Mouse (Mus musculus): ENCODE measurements at regions not wholly inside any gene's neighbourhood (a gene's known extent, or its start where the extent isn't known, plus 50 kb on each side); places are given as distances from the start of the nearest gene placed in this dataset.

DNA sequence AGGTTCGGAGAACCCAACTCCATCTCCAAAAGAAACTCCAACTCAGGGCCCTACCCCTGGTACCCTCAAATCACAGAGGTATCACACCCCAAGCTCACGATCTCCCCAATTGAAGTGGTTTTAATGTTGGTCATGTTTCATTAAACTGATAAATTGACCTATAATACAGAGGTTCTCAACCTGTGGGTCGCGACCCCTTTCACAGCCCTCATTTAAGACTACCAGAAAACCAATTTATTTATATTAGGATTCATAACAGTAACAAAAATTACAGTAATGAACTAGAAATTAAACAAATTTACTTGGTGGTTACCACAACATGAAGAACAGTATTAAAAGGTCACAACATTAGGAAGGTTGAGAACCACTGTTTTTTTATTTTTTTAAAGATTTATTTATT is 67.4 kb upstream of the Rad23b start:
- Histone ChIP-seq H3K9me3 (ENCODE audit: control insufficient read depth, low read length) (no peaks in the 10 kb centered on the region), H3K27me3 (replicated peaks; ENCODE audit: control insufficient read depth, insufficient read depth, low read length) (no peaks in the 10 kb centered on the region), H3K36me3 (ENCODE audit: control insufficient read depth, insufficient read depth, low read length) (no peaks in the 10 kb centered on the region), H3K4me3 (ENCODE audit: low read length) (no peak overlapping the region), H3K9ac (ENCODE audit: low read depth, low read length) (no peak overlapping the region), H3K27ac (ENCODE audit: low read depth, low read length) (no peak overlapping the region), H3K4me1 (ENCODE audit: control insufficient read depth, insufficient read depth, low read depth, low read length) (no peaks in the 10 kb centered on the region), H3K4me2 (ENCODE audit: low read length) (no peak overlapping the region)
- WGBS, result 92% methylated on average over 4 of the region's 4 CpGs
- no peak for ATAC-seq

GRCm38 (mm10) chr4:55284722-55285225 is 65.1 kb upstream of the Rad23b start:
- Histone ChIP-seq H3K4me1 (ENCODE audit: control insufficient read depth, insufficient read depth, low read depth, low read length) (no peaks in the 10 kb centered on the region), H3K36me3 (ENCODE audit: control insufficient read depth, insufficient read depth, low read length) (no peaks in the 10 kb centered on the region), H3K27ac (ENCODE audit: low read depth, low read length) (no peak overlapping the region), H3K4me3 (ENCODE audit: low read length) (no peak overlapping the region), H3K27me3 (replicated peaks; ENCODE audit: control insufficient read depth, insufficient read depth, low read length) (no peaks in the 10 kb centered on the region), H3K9me3 (ENCODE audit: control insufficient read depth, low read length) (no peaks in the 10 kb centered on the region), H3K9ac (ENCODE audit: low read depth, low read length) (no peak overlapping the region), H3K4me2 (ENCODE audit: low read length) (no peak overlapping the region)
- WGBS, result 69% methylated on average over 3 of the region's 3 CpGs
- no peak for ATAC-seq

GRCm38 (mm10) chr4:55285641-55286040 is 64.2 kb upstream of the Rad23b start:
- Histone ChIP-seq H3K4me2 (ENCODE audit: low read length) (no peak overlapping the region), H3K9me3 (ENCODE audit: control insufficient read depth, low read length) (no peaks in the 10 kb centered on the region), H3K36me3 (ENCODE audit: control insufficient read depth, insufficient read depth, low read length) (no peaks in the 10 kb centered on the region), H3K4me3 (ENCODE audit: low read length) (no peak overlapping the region), H3K9ac (ENCODE audit: low read depth, low read length) (no peak overlapping the region), H3K4me1 (ENCODE audit: control insufficient read depth, insufficient read depth, low read depth, low read length) (no peaks in the 10 kb centered on the region), H3K27ac (ENCODE audit: low read depth, low read length) (no peak overlapping the region), H3K27me3 (replicated peaks; ENCODE audit: control insufficient read depth, insufficient read depth, low read length) (no peaks in the 10 kb centered on the region)
- ATAC-seq, result no peak
- WGBS, result 31% methylated on average over 5 of the region's 5 CpGs

DNA sequence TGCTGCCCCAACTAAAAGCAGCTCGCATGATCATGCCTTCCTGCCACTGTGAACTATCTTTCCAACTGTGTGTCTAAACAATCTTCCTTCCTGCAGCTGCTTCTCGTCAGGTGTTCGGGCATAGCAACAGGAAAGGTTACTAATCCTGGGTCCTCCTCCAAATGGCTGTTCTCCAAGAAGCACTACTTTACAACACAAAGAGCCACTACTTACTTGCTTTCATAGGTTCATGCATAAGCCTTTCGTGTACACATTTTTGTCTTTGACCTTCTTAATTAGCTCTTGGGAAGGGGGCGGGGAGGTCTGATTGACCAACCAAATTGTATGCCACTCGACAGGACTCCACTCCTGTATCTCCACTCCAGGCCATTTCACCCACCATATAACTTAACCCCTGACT is 61.4 kb upstream of the Rad23b start:
- Histone ChIP-seq H3K4me2 (ENCODE audit: low read length) (no peak overlapping the region), H3K27me3 (replicated peaks; ENCODE audit: control insufficient read depth, insufficient read depth, low read length) (no peaks in the 10 kb centered on the region), H3K9me3 (ENCODE audit: control insufficient read depth, low read length) (no peaks in the 10 kb centered on the region), H3K4me3 (ENCODE audit: low read length) (no peak overlapping the region), H3K27ac (ENCODE audit: low read depth, low read length) (no peak overlapping the region), H3K4me1 (ENCODE audit: control insufficient read depth, insufficient read depth, low read depth, low read length) (peaks cover 4% of the 10 kb centered on the region), H3K36me3 (ENCODE audit: control insufficient read depth, insufficient read depth, low read length) (no peaks in the 10 kb centered on the region), H3K9ac (ENCODE audit: low read depth, low read length) (no peak overlapping the region)
- WGBS, result 77% methylated on average over 6 of the region's 6 CpGs
- ATAC-seq, result no peak

- no peak overlapping the region for H3K9ac ChIP-seq (ENCODE audit: low read depth, low read length)
- no peak overlapping the region for H3K4me2 ChIP-seq (ENCODE audit: low read length)
- H3K4me1 ChIP-seq (ENCODE audit: control insufficient read depth, insufficient read depth, low read depth, low read length), result peaks cover 9% of the 10 kb centered on the region
- no peaks in the 10 kb centered on the region for H3K27me3 ChIP-seq (replicated peaks; ENCODE audit: control insufficient read depth, insufficient read depth, low read length)
- no peak for ATAC-seq
- H3K36me3 ChIP-seq (ENCODE audit: control insufficient read depth, insufficient read depth, low read length), result no peaks in the 10 kb centered on the region
- WGBS, result 90% methylated on average over 5 of the region's 5 CpGs
- no peak overlapping the region for H3K4me3 ChIP-seq (ENCODE audit: low read length)
- H3K9me3 ChIP-seq (ENCODE audit: control insufficient read depth, low read length), result no peaks in the 10 kb centered on the region
- H3K27ac ChIP-seq (ENCODE audit: low read depth, low read length), result no peak overlapping the region
Observed at GRCm38 (mm10) chr4:55292277-55292676, 57.6 kb upstream of the Rad23b start.

GRCm38 (mm10) chr4:55292701-55293100 is 57.1 kb upstream of the Rad23b start:
- ATAC-seq, result 0 out of 2 replicates have a peak, but pooled peaks have one; percentile 21
- Histone ChIP-seq H3K9me3 (ENCODE audit: control insufficient read depth, low read length) (no peaks in the 10 kb centered on the region), H3K4me3 (ENCODE audit: low read length) (no peak overlapping the region), H3K4me2 (ENCODE audit: low read length) (no peak overlapping the region), H3K36me3 (ENCODE audit: control insufficient read depth, insufficient read depth, low read length) (no peaks in the 10 kb centered on the region), H3K27ac (ENCODE audit: low read depth, low read length) (no peak overlapping the region), H3K9ac (ENCODE audit: low read depth, low read length) (no peak overlapping the region), H3K4me1 (ENCODE audit: control insufficient read depth, insufficient read depth, low read depth, low read length) (peaks cover 9% of the 10 kb centered on the region), H3K27me3 (replicated peaks; ENCODE audit: control insufficient read depth, insufficient read depth, low read length) (no peaks in the 10 kb centered on the region)
- WGBS, result 16% methylated on average over 4 of the region's 4 CpGs

DNA sequence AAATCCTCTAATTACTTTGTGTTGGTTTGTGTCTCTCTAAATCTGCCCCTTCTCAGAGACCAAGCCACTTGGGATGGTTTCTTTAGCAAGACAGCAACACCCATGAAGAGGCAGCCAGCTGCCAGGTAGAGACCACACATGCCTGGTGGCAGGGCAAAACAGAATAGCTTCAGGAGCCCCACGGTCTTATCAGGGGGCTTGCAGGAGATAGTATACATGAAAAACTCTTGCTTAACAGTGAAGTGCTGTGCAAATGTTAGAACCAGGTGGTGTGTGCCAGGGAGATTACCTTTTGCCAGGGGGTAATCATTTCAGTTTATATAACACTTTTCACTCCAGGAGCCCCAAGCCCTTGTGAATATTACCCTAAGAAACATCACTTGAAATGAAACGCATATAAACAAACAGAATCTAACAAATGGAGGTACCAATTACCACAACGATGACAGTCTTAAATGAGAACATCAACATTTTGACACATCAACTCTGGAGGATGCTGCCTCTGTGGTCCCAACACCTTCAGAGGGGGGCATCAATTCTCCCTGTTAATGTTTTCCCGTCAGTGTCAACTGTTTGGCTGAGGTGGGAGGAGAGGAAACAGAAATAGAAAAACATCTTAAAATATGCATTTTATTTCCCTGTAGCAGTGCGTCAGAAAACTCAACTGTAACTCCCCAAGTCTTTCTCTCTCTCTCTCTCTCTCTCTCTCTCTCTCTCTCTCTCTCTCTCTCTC is 56.3 kb upstream of the Rad23b start:
- H3K9ac ChIP-seq (ENCODE audit: low read depth, low read length), result no peak overlapping the region
- no peak for ATAC-seq

GRCm38 (mm10) chr4:55294255-55294687 is 55.6 kb upstream of the Rad23b start:
- Histone ChIP-seq H3K4me1 (ENCODE audit: control insufficient read depth, insufficient read depth, low read depth, low read length) (peaks cover 9% of the 10 kb centered on the region), H3K4me3 (ENCODE audit: low read length) (peak overlapping the region; percentile 34), H3K27ac (ENCODE audit: low read depth, low read length) (peak overlapping the region; percentile 67), H3K4me2 (ENCODE audit: low read length) (peak overlapping the region; percentile 53), H3K36me3 (ENCODE audit: control insufficient read depth, insufficient read depth, low read length) (no peaks in the 10 kb centered on the region), H3K9ac (ENCODE audit: low read depth, low read length) (peak overlapping the region; percentile 65), H3K9me3 (ENCODE audit: control insufficient read depth, low read length) (no peaks in the 10 kb centered on the region), H3K27me3 (replicated peaks; ENCODE audit: control insufficient read depth, insufficient read depth, low read length) (0 out of 2 replicates have a peak, but pooled peaks cover 2% of the 10 kb centered on the region)
- peak; percentile 93 for ATAC-seq
- under 1% methylated on average over 14 of the region's 14 CpGs for WGBS

More for the DNA sequence above, 56.3 kb upstream of the Rad23b start:
- WGBS, result 6% methylated on average over 5 of the region's 5 CpGs
- Histone ChIP-seq H3K4me1 (ENCODE audit: control insufficient read depth, insufficient read depth, low read depth, low read length) (peaks cover 9% of the 10 kb centered on the region), H3K4me3 (ENCODE audit: low read length) (no peak overlapping the region), H3K9me3 (ENCODE audit: control insufficient read depth, low read length) (no peaks in the 10 kb centered on the region), H3K27me3 (replicated peaks; ENCODE audit: control insufficient read depth, insufficient read depth, low read length) (0 out of 2 replicates have a peak, but pooled peaks cover 2% of the 10 kb centered on the region), H3K4me2 (ENCODE audit: low read length) (peak overlapping the region; percentile 53), H3K36me3 (ENCODE audit: control insufficient read depth, insufficient read depth, low read length) (no peaks in the 10 kb centered on the region), H3K27ac (ENCODE audit: low read depth, low read length) (peak overlapping the region; percentile 9; the same call in 1 of the 2 replicates)

GRCm38 (mm10) chr4:55297841-55298240 is 52.0 kb upstream of the Rad23b start:
- ATAC-seq, result no peak
- H3K36me3 ChIP-seq (ENCODE audit: control insufficient read depth, insufficient read depth, low read length), result no peaks in the 10 kb centered on the region
- H3K27ac ChIP-seq (ENCODE audit: low read depth, low read length), result no peak overlapping the region
- H3K9me3 ChIP-seq (ENCODE audit: control insufficient read depth, low read length), result no peaks in the 10 kb centered on the region
- 0 out of 2 replicates have a peak, but pooled peaks cover 2% of the 10 kb centered on the region for H3K27me3 ChIP-seq (replicated peaks; ENCODE audit: control insufficient read depth, insufficient read depth, low read length)
- H3K9ac ChIP-seq (ENCODE audit: low read depth, low read length), result no peak overlapping the region
- no peak overlapping the region for H3K4me3 ChIP-seq (ENCODE audit: low read length)
- 89% methylated on average over 3 of the region's 3 CpGs for WGBS
- H3K4me1 ChIP-seq (ENCODE audit: control insufficient read depth, insufficient read depth, low read depth, low read length), result peaks cover 7% of the 10 kb centered on the region
- no peak overlapping the region for H3K4me2 ChIP-seq (ENCODE audit: low read length)
